Mouse (Mus musculus): Measurements from ENCODE around the gene Jak1. TPM values are rescaled to one million over a fixed set of nuclear protein-coding genes. Genes with fewer than 3 reads are reported as not detected.

Gene Jak1
- polyA plus RNA-seq, 1 experiment, result 33.5 TPM

GRCm38 (mm10) chr4:101306132-101306915, 41.2 kb upstream of the Jak1 start:
- H3K4me2 ChIP-seq (ENCODE audit: low read depth), result no peak overlapping the region
- H3K79me2 ChIP-seq (ENCODE audit: control insufficient read depth, insufficient read depth), result no peaks in the 10 kb centered on the region

GRCm38 (mm10) chr4:101305126-101305525, 40.0 kb upstream of the Jak1 start:
- Histone ChIP-seq H3K79me2 (ENCODE audit: control insufficient read depth, insufficient read depth) (no peaks in the 10 kb centered on the region), H3K4me3 (no peak overlapping the region), H3ac (ENCODE audit: control insufficient read depth, insufficient read length) (no peak overlapping the region), H3K27me3 (ENCODE audit: control insufficient read depth, insufficient read depth, insufficient read length) (no peaks in the 10 kb centered on the region), H3K4me2 (ENCODE audit: low read depth) (no peak overlapping the region), H3K36me3 (ENCODE audit: control insufficient read depth, insufficient read depth) (no peaks in the 10 kb centered on the region)
- TF ChIP-seq MAX (IDR thresholded peaks at IDR 0.05; ENCODE audit: low read depth) (no peak), CEBPB (IDR thresholded peaks at IDR 0.05; ENCODE audit: insufficient read depth, poor library complexity, severe bottlenecking) (no peak), POLR2A (IDR thresholded peaks at IDR 0.05; ENCODE audit: insufficient read length, low read depth) (no peak), USF1 (IDR thresholded peaks at IDR 0.05; ENCODE audit: low read depth) (no peak), MYOG (IDR thresholded peaks at IDR 0.05; ENCODE audit: control insufficient read depth in 1 of 3, insufficient read depth in 1 of 3, insufficient read length in 2 of 3, low read depth in 2 of 3) (no peak), E2F4 (IDR thresholded peaks at IDR 0.05; ENCODE audit: insufficient read depth) (no peak), TCF3 (IDR thresholded peaks at IDR 0.05; ENCODE audit: insufficient read length, low read depth) (no peak), MYOD1 (IDR thresholded peaks at IDR 0.05; ENCODE audit: control insufficient read depth in 1 of 3, insufficient read length in 2 of 3, low read depth in 2 of 3) (no peak), REST (IDR thresholded peaks at IDR 0.05; ENCODE audit: insufficient read depth, insufficient read length) (no peak), POLR2AphosphoS2 (IDR thresholded peaks at IDR 0.05; ENCODE audit: insufficient read length, low read depth) (no peak), TCF12 (IDR thresholded peaks at IDR 0.05; ENCODE audit: insufficient read depth, poor library complexity, severe bottlenecking) (no peak), SRF (IDR thresholded peaks at IDR 0.05; ENCODE audit: control insufficient read depth, insufficient read length, low read depth) (no peak)

More at GRCm38 (mm10) chr4:101306132-101306915, 41.2 kb upstream of the Jak1 start:
- Histone ChIP-seq H3ac (ENCODE audit: control insufficient read depth, insufficient read length) (no peak overlapping the region), H3K36me3 (ENCODE audit: control insufficient read depth, insufficient read depth) (no peaks in the 10 kb centered on the region), H3K4me3 (no peak overlapping the region), H3K27me3 (ENCODE audit: control insufficient read depth, insufficient read depth, insufficient read length) (no peaks in the 10 kb centered on the region)
- TF ChIP-seq REST (IDR thresholded peaks at IDR 0.05; ENCODE audit: insufficient read depth, insufficient read length) (no peak), MYOD1 (IDR thresholded peaks at IDR 0.05; ENCODE audit: control insufficient read depth in 1 of 3, insufficient read length in 2 of 3, low read depth in 2 of 3) (no peak), MAX (IDR thresholded peaks at IDR 0.05; ENCODE audit: low read depth) (no peak), MYOG (IDR thresholded peaks at IDR 0.05; ENCODE audit: control insufficient read depth in 1 of 3, insufficient read depth in 1 of 3, insufficient read length in 2 of 3, low read depth in 2 of 3) (no peak), TCF12 (IDR thresholded peaks at IDR 0.05; ENCODE audit: insufficient read depth, poor library complexity, severe bottlenecking) (no peak), SRF (IDR thresholded peaks at IDR 0.05; ENCODE audit: control insufficient read depth, insufficient read length, low read depth) (no peak), POLR2A (IDR thresholded peaks at IDR 0.05; ENCODE audit: insufficient read length, low read depth) (no peak), E2F4 (IDR thresholded peaks at IDR 0.05; ENCODE audit: insufficient read depth) (no peak), POLR2AphosphoS2 (IDR thresholded peaks at IDR 0.05; ENCODE audit: insufficient read length, low read depth) (no peak)

- no peak for TF ChIP-seq TCF3 (IDR thresholded peaks at IDR 0.05; ENCODE audit: insufficient read length, low read depth)
- no peak for TF ChIP-seq E2F4 (IDR thresholded peaks at IDR 0.05; ENCODE audit: insufficient read depth)
- TF ChIP-seq POLR2A (IDR thresholded peaks at IDR 0.05; ENCODE audit: insufficient read length, low read depth), result no peak
- no peak for TF ChIP-seq TCF12 (IDR thresholded peaks at IDR 0.05; ENCODE audit: insufficient read depth, poor library complexity, severe bottlenecking)
- TF ChIP-seq REST (IDR thresholded peaks at IDR 0.05; ENCODE audit: insufficient read depth, insufficient read length), result no peak
- no peak for TF ChIP-seq USF1 (IDR thresholded peaks at IDR 0.05; ENCODE audit: low read depth)
- TF ChIP-seq MAX (IDR thresholded peaks at IDR 0.05; ENCODE audit: low read depth), result no peak
- TF ChIP-seq SRF (IDR thresholded peaks at IDR 0.05; ENCODE audit: control insufficient read depth, insufficient read length, low read depth), result no peak
- TF ChIP-seq POLR2AphosphoS2 (IDR thresholded peaks at IDR 0.05; ENCODE audit: insufficient read length, low read depth), result no peak
- no peak for TF ChIP-seq CEBPB (IDR thresholded peaks at IDR 0.05; ENCODE audit: insufficient read depth, poor library complexity, severe bottlenecking)
- no peak for TF ChIP-seq MYOG (IDR thresholded peaks at IDR 0.05; ENCODE audit: control insufficient read depth in 1 of 3, insufficient read depth in 1 of 3, insufficient read length in 2 of 3, low read depth in 2 of 3)
- TF ChIP-seq MYOD1 (IDR thresholded peaks at IDR 0.05; ENCODE audit: control insufficient read depth in 1 of 3, insufficient read length in 2 of 3, low read depth in 2 of 3), result no peak
- H3K4me2 ChIP-seq (ENCODE audit: low read depth), result no peak overlapping the region
- H3K27me3 ChIP-seq (ENCODE audit: control insufficient read depth, insufficient read depth, insufficient read length), result no peaks in the 10 kb centered on the region
- H3K79me2 ChIP-seq (ENCODE audit: control insufficient read depth, insufficient read depth), result no peaks in the 10 kb centered on the region
- no peak overlapping the region for H3ac ChIP-seq (ENCODE audit: control insufficient read depth, insufficient read length)
- no peaks in the 10 kb centered on the region for H3K36me3 ChIP-seq (ENCODE audit: control insufficient read depth, insufficient read depth)
- no peak overlapping the region for H3K4me3 ChIP-seq
Measured at GRCm38 (mm10) chr4:101304114-101304513, 39.0 kb upstream of the Jak1 start.

GRCm38 (mm10) chr4:101300392-101300910, 35.4 kb upstream of the Jak1 start:
- H3K4me3 ChIP-seq, result no peak overlapping the region
- no peak overlapping the region for H3K4me2 ChIP-seq (ENCODE audit: low read depth)
- H3K79me2 ChIP-seq (ENCODE audit: control insufficient read depth, insufficient read depth), result no peaks in the 10 kb centered on the region
- no peak overlapping the region for H3ac ChIP-seq (ENCODE audit: control insufficient read depth, insufficient read length)
- H3K36me3 ChIP-seq (ENCODE audit: control insufficient read depth, insufficient read depth), result no peaks in the 10 kb centered on the region
- H3K27me3 ChIP-seq (ENCODE audit: control insufficient read depth, insufficient read depth, insufficient read length), result no peaks in the 10 kb centered on the region
- TF ChIP-seq POLR2A (IDR thresholded peaks at IDR 0.05; ENCODE audit: insufficient read length, low read depth) (no peak), POLR2AphosphoS2 (IDR thresholded peaks at IDR 0.05; ENCODE audit: insufficient read length, low read depth) (no peak), TCF12 (IDR thresholded peaks at IDR 0.05; ENCODE audit: insufficient read depth, poor library complexity, severe bottlenecking) (no peak), TCF3 (IDR thresholded peaks at IDR 0.05; ENCODE audit: insufficient read length, low read depth) (no peak), MAX (IDR thresholded peaks at IDR 0.05; ENCODE audit: low read depth) (no peak), MYOD1 (IDR thresholded peaks at IDR 0.05; ENCODE audit: control insufficient read depth in 1 of 3, insufficient read length in 2 of 3, low read depth in 2 of 3) (no peak), E2F4 (IDR thresholded peaks at IDR 0.05; ENCODE audit: insufficient read depth) (no peak), MYOG (IDR thresholded peaks at IDR 0.05; ENCODE audit: control insufficient read depth in 1 of 3, insufficient read depth in 1 of 3, insufficient read length in 2 of 3, low read depth in 2 of 3) (no peak), REST (IDR thresholded peaks at IDR 0.05; ENCODE audit: insufficient read depth, insufficient read length) (no peak), CEBPB (IDR thresholded peaks at IDR 0.05; ENCODE audit: insufficient read depth, poor library complexity, severe bottlenecking) (no peak)
